Mouse (Mus musculus): ENCODE measurements at regions not wholly inside any gene's neighbourhood (a gene's known extent, or its start where the extent isn't known, plus 50 kb on each side); places are given as distances from the start of the nearest gene placed in this dataset.

DNA sequence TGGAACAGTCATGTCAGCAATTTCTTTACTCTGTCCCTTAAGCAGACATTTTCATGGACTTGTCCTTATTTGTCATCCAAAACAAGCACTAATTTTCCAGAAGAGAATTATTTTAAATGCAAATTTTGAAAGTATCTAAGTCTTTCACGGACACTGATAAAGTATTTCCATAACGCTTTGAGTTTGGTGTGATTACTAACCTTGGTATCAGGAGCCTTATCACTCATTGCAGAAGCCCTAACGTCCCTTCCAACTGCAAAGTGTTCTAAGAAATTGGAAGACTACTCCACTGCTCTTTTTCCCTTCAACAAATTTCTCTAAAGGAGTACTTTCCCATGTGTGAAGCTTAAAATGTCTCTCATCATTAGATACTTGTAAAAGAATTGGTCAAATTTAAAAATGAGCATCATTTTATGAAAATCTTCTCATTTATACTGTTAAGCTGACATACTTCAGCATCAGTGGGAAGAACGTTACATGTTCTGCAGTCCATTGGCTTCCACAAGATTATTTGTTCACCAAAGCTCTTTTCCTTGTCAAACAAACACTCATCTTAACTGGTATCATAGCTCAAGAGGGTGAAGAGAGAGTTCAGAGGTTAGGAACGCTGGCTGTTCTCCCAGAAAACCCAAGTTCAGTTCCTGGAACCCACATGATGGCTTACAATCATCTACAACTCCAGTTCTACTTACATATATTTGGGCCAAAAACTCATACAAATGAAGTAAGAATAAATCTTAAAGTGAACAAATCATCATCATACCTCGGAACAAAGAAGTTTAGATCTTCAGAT, 263.6 kb upstream of the Mad2l1 start:
- no peak for TF ChIP-seq CTCF (IDR thresholded peaks at IDR 0.05; ENCODE audit: low read depth)
- no peak for TF ChIP-seq EP300 (optimal IDR thresholded peaks at IDR 0.05)

Data from stomach, postnatal 0 days (tissue).